Mouse (Mus musculus): ENCODE results near the gene Rps27rt.
"Not testable (repeated sequence)": the region's sequence is repeated elsewhere in the genome, so short reads cannot be mapped to it uniquely, and the experiment has no call there.

Rps27rt gene

DNA sequence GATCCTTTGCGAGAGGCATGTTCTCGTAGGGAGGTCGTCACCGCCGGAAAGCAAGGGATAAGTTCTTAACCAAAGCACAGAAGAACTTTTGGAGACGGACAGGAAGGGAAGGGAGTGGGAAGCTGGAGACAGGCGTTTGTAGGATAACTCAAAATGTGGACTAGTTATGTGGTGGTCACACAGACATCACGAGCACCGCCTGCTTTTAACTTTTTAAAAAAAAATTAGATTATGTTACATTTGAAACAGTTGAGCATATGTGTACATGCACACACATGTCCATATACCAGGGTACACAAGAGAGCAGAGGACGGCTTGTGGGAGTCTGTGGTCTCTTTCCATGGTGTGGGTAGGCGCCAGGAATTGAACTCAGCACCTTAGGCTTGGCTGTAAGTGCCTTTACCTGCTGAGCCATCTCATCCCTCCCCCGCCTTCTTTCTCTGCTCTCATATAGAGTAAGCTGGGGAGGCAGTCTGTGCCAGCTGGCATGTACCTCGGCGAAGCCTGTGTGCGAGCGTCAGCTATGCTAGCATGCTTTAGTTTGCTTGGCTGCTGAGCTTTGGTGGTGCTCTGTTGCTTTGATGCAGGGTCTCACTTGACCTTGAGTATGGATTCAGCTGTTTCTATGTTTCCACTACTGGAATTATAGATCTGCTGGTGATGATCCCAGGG, at the start of gene Rps27rt:
Gene Rps27rt (minus strand): TSS at position 51 of the 672 bp plus-strand sequence.
- DNase-seq (ENCODE audit: low spot score), result no peak

DNA sequence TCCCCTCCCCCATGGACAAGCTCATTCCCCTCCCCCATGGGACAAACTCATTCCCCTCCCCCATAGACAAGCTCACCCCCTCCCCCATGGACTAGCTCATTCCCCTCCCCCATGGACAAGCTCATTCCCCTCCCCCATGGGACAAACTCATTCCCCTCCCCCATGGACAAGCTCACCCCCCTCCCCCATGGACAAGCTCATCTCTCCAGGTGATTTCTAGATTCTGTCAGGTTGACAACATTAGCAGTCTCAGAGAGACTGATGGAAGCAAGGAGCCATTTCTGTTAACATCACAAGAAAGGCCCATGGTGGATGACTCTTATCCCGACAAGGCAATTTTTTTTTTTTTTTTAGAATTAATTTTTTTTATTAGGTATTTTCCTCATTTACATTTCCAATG, 48.5 kb upstream of the Rps27rt start:
- DNase-seq (ENCODE audit: low spot score), result not testable (repeated sequence)

- no peak for DNase-seq (ENCODE audit: low spot score)
These were observed 48.0 kb upstream of the Rps27rt start for GRCm38 (mm10) chr9:115030581-115030980.

- DNase-seq (ENCODE audit: low spot score), result peak; percentile 51
These were observed 46.8 kb upstream of the Rps27rt start for GRCm38 (mm10) chr9:115029307-115029706.

GRCm38 (mm10) chr9:115023708-115024383, 41.3 kb upstream of the Rps27rt start:
- DNase-seq (ENCODE audit: low spot score), result no peak

- no peak for DNase-seq (ENCODE audit: low spot score)
These were observed 40.6 kb upstream of the Rps27rt start for GRCm38 (mm10) chr9:115023137-115023536.

- DNase-seq (ENCODE audit: low spot score), result no peak
These were observed 38.9 kb upstream of the Rps27rt start for GRCm38 (mm10) chr9:115021419-115021818.

DNA sequence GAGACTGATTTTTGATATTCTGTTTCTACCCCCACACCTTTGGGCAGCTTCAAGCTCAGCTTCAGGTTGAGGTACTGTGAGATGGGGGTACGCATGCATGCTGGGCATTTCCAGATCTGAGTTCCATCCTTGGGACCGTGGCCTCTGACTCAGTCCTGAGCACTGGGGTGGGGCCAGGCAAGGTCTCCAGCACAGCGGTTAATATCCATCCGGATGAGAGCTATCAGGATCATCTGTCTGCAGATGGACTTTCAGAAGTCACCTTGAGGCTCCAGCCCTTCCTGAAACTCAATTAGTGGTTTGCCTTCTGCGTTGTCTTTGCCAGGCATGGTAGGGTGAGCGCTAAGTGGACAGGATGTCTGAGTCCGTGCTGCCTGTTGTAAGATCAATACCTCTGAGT, 37.6 kb upstream of the Rps27rt start:
- DNase-seq (ENCODE audit: low spot score), result no peak

- DNase-seq (ENCODE audit: low spot score), result no peak
These were observed 29.8 kb upstream of the Rps27rt start for GRCm38 (mm10) chr9:115012367-115012766.

GRCm38 (mm10) chr9:115008194-115008593, 25.7 kb upstream of the Rps27rt start:
- no peak for DNase-seq (ENCODE audit: low spot score)

- no peak for DNase-seq (ENCODE audit: low spot score)
These were observed 25.2 kb upstream of the Rps27rt start for GRCm38 (mm10) chr9:115007776-115008175.

DNA sequence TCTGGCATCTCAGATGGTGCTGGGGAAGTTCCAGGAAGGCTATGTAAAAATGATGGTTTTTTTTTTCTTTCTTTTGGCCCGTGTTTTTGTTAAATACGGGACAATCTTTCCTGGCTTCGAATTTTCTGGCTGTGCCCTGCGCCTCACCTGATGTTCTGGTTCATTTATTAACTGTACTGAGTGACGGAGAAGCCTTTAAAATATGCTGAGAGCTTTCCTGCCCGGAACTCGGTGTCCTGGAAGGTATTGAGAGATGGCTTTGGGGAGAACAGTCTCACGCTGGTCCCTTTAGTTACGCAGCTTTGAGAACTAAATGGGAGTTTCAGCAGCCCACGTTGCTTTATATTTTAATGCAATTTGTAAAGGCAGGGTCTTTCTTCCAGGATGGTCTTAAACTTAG, 22.9 kb upstream of the Rps27rt start:
- no peak for DNase-seq (ENCODE audit: low spot score)

DNA sequence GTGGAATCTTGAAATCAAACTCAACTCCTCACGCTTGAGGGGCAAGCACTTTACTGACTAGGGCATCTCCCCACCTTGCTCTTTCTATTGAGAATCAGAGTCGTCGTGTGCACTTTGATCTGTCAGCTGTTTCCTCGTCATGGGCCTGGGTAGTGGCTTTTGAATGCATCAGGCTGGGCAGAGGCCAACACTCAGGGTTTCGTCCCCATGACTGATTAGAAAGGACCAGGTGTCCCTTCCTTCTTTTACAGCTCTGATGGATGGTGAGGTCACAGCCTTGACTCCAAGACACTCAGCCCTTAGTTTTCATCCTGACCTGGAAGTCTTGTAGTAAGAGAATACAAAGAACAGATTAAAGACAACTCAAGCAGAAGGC, 17.2 kb upstream of the Rps27rt start:
- no peak for DNase-seq (ENCODE audit: low spot score)

GRCm38 (mm10) chr9:114999010-114999770, 16.7 kb upstream of the Rps27rt start:
- no peak for DNase-seq (ENCODE audit: low spot score)

GRCm38 (mm10) chr9:114996489-114996888, 13.9 kb upstream of the Rps27rt start:
- DNase-seq (ENCODE audit: low spot score), result no peak

DNA sequence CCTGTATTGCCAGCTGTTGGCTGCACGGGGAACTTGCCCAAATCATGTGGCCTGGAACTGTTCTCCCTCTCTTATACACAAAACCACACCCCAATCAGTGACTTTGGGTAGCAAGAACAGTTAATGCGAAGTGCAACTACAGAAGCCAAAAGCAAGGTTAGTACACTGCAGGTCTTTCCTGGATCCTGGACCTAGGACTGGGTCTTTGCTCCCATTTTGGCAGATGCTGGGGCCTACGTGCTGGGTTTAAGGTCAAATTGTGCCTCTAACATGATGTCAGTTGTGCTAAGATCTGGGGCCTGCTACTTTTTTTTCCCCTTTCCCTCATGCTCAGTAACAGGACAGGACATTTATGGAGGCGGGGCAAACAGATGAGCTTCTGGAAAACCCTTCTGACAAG, 13.2 kb upstream of the Rps27rt start:
- DNase-seq (ENCODE audit: low spot score), result no peak

DNA sequence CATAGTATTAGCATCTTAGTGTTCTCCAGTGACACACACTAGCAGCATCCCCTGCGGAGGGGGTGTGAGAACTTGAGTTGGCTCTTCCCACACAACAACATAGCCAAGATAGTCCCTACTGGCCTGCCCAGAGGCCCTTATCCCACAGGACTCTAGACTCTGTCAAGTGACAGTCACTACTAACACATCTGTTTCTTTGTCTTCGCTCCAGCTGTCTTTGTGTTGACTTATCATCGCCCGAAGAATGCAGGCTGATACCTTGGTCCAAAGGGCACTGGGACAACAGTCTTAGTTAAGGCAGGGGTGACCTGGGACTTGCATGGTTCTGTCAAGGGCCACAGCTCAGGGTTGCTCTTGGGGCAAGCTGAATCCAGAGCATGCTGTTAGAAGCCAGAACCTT, 12.7 kb upstream of the Rps27rt start:
- no peak for DNase-seq (ENCODE audit: low spot score)

- no peak for DNase-seq (ENCODE audit: low spot score)
These were observed 10.0 kb upstream of the Rps27rt start for GRCm38 (mm10) chr9:114992528-114992927.

DNA sequence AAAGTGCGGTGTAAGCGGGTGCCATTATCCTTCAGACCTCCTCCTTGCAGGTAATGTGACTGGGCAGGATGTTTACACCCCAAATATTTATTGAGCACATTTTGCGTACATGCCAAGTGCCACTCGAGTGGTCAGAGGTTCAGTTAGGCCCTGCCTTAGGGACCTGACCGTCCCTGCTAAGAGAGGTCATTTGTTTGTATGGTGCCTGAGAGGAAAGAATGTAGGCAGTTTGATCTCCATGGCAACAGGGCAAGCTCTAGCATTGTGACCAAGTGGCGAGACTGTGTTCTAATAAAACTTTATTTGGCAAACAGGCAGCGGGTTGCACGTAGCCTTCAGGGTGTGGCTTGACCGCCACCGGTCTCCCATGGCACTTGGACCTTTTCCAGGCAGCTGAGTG, 7.9 kb upstream of the Rps27rt start:
- peak; percentile 35 for DNase-seq (ENCODE audit: low spot score)

- no peak for DNase-seq (ENCODE audit: low spot score)
These were observed 6.2 kb upstream of the Rps27rt start for GRCm38 (mm10) chr9:114988610-114989327.

- no peak for DNase-seq (ENCODE audit: low spot score)
These were observed 5.5 kb upstream of the Rps27rt start for GRCm38 (mm10) chr9:114988029-114988428.

DNA sequence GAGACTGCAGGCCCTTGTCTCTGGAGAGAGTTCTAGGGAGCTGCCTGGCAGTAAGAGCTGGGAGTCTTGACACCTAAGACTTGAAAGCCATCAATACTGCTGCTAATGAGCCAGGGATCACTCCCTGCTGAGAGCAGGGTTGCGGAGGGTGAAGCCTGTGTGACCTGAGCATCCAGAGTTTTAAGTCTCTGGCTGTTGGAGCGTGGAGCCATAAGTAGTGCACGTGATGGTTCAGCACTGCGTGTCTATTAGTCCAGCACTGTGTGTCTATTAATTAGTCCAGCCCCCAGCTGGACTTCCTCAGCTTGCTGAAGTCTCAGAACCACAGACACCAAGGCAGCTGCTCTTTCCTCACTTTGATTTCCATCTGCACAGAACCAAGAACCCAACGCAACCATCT, 3.8 kb upstream of the Rps27rt start:
- DNase-seq (ENCODE audit: low spot score), result no peak
